Mouse (Mus musculus) telencephalon, adult 2 months (tissue): ENCODE measurements around the gene Ppp1r15b.

Source experiments
- DNase-seq: peaks from one replicate; pipeline ENCODE4 v3.0.0-alpha.2; 2011; ENCODE audit warnings: low read depth, low spot score

Gene Ppp1r15b

DNA sequence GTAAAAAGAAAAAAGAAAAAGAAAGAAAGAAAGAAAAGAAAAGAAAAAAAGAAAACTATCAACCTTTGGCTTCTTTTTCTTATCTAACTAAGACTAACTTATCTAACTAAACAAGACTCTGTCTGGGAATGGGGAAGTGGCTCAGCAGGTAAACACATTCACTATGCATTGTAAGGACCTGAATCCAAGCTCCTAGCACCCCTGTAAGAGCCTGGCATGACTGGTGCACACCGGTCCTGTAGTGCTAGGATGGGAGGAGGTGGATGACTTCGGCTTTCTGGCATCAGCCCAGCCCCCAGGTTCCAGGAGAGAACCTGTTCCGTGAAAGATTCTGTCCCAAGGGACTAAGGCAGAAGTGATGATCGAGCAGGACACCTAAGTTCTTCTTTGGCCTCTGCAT is 30.6 kb downstream of the Ppp1r15b start:
- DNase-seq: no peak

DNA sequence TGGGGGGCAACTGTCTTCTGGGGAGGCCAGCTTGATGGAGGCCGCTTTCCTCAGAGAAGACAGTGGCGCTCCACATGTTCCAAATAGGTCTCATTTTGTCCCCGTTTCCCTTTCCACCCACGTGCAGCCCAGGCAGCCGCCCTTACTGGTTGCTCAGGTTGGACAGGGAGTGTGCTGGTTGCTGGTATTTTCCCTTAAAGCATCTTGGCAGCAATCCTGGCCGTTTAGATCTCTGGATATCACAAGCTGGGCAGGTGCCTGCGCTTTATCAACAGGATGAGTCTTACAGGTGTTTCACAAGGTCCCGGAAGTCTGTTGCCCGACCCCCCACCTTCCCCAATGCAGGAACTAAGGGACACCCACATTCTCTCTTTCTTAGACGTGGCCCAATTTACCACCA is 31.1 kb downstream of the Ppp1r15b start:
- no peak for DNase-seq

DNA sequence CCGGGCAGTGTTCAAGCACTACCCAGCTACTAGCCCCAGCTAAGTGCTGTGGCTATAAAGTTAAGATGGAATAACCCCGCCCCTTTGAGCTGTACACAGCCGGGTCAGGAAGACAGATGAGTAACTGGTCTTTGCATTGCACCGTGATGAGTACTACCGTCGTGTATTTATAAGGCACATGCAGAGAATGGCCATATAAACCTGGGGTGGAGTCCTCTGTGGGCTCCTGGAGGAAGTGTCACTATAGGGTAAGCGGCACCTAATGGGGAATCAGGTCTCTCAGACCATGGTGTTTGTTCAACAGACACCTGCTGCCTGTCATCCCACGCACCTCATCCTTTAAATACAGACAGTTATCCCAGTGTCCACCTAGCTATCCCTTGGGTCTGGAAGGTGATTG is 32.0 kb downstream of the Ppp1r15b start:
- no peak for DNase-seq

DNA sequence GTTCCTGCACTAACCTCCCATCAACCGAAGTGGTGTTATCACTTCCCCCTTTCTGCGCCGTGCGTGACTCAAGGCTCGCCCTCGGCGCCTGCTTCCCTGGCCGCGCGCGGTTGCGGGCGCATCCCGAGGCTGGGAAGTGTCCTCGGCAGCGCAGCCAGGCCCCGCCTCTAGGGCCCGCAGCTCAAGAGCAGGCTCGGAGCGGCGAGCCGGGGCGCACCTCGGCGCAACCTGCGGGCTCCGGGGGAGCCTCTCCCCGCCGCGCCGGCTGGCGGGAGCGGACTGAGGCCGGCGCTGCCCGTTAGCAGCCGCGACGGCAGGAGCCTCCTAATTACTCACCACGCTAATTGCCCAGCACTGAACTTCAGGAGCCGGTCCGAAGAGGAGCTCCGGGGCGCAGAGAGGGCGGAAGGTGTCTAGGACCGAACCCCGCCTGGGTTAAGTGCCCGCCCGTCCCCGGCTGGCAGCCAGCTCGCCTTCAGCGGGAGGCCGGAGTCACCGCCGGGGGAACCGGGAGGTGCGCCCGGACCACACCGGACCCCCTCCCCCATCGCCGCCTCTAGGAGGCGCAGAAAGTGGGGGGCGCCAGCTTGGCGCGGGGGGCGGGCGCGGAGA is 33.0 kb downstream of the Ppp1r15b start, which contains the start of gene Plekha6:
Gene Plekha6 (plus strand): TSS at position 391 of the 612 bp plus-strand sequence.
- DNase-seq: no peak

DNA sequence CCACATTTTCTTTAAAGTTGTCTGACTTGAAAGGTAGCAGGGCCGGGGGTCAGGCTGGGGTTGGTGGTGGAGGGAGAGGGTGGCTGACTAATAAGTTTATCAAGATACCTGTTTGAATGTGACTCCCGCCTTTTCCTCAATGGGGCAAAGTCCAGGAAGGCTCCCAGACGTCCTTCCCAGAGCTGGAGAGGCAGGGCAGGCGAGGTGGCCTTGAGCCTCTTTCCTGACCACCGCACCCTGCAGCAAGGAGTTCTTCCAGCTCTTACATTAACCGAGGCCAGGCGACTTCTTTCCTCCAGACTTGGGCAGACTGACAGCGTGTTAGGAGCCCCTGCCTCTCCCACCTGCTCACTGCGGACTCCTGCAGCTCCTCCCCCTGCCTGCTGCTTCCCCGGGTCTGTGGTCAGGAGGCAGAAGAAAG is 33.7 kb downstream of the Ppp1r15b start:
- DNase-seq: no peak

DNA sequence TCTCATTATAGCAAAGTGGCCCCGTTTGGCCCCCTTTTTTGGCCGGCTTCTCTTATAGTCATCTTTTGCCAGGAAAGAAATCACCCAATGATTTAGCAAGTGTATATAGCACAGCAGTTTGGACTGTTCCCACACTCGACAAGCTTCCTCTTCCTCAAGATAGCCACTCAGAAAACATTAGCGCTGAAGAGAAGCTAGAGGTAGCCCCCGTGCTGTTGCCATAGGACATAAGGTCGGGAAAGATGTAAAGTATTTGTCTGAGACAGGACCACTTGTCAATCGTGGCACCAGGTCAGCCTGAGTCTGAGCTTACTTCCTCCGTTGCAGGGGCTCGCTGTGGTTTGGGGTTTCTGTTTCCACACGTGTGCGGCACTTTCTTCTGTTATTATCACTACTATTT is 34.2 kb downstream of the Ppp1r15b start:
- no peak for DNase-seq

DNA sequence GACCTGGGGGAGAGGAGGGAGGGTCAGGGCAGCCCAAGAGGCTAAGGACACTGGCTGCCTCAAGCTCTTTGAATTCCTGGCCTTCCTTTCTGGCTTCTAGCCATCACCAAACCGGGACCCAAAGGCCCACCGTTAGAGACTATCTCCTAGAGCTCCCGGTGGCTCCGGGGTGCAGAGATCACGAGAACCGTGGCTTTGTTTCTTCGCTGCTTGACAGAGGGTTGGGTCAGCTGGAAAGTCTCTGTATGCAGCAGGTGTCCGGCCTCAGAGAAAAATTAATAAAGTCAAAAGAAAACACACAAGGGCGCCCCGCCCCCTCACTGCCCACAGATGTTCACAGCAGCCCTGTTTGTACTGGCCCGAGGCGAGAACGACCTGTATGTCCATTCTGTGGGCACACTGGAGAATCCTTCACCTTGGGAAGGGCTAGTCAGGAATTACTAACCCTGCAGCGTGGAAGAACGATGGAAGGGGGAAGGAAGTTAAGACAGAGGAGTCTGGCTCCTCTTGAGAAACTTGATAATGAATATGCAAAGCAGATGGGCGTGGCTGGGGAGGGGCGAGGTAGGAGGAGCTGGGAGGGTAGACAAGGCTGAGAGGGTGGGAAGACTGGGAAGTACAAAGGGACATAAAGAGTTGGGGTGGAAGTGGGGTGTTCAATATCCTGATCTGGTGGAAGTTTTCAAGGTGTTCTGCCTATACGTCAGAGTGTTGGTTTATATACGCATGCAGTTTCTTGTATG is 37.5 kb downstream of the Ppp1r15b start:
- DNase-seq: no peak

DNA sequence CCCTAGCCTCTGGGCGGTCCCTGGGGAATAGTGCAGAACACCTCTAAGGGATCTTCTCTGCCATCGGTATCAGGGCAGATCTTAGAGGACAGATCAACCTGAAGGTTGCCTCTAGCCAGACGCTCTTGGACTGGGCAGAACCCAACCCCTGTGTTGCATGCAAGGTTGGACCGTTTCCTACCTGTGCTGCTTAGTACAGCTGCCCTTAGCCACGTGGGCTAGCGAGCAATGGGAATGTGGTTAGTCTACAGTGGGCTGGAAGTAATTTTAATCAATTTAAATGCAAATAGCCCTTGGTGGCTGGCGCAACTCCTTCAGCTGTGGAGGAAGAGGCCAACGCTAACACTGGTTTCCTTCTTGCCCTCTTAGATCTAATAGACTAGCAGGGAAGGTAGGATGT is 39.3 kb downstream of the Ppp1r15b start:
- no peak for DNase-seq

DNA sequence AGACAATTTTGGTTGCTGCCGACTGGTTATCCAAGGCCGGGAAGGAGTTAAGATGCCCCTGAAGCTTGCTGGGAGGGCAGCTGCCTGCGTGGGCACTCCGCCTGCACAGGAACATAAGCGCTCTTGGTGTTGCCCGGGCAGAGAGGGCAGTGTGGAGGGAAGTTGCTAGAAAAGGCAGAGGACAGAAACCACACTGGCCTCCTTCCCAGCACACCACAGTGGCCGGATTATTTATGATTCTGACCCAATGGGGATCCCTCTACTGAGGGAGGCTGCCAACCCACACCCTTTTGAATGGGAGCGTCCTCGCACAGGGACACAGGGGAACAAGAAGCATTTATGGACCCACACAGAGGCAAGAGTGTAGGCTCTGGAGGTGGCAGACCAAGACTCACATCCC is 40.4 kb downstream of the Ppp1r15b start:
- no peak for DNase-seq

DNA sequence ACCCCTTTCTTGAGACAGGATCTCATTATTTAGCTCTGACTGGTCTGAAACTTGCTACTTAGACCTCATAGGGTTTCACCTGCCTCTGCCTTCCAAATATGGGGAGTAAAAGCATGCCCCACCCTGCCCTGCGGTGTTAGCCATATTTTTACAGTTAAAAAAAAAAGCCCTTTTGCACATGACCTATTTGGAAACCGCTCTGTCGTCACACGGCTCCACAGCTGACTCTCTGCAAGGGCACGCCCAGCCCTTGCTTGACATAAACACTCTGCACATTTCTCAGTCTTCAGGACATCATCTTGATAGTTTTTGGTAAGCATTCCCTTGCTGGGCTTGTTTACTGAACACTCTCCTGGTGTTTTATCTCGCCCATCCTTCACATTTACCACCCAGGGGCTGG is 44.2 kb downstream of the Ppp1r15b start:
- no peak for DNase-seq

DNA sequence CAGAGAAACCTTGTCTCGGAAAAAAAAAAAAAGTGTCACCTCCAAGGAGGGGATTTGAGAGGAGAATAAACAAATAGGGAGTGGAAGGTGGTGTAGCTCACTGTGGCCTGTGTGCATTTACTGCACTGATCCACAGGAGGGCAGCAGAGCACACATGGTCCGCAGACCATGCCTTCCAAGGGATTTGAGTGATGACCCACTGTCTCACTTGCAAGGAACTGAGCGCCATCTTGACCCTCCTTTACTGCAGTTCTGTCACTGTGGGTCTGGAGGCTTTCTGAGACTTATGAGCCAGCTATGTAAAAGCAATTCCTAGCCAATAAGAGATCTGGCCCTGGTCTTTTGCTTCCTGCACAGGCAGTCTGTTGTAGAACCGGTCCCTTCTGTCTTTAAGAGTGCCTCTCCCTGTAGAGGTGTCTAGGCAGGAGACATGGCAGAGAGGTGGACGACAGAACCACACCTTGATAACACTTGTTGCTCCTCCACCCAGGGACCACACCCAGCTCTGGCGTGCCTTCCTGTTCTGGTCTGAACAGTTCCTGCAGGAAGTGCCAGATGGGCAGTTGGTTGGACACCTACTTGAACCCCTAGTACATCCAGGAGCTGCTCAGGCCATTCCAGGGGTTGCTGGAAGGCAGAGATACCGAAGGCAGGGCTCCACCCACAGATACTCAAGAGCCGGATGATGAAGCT is 46.7 kb downstream of the Ppp1r15b start:
- DNase-seq: no peak

DNA sequence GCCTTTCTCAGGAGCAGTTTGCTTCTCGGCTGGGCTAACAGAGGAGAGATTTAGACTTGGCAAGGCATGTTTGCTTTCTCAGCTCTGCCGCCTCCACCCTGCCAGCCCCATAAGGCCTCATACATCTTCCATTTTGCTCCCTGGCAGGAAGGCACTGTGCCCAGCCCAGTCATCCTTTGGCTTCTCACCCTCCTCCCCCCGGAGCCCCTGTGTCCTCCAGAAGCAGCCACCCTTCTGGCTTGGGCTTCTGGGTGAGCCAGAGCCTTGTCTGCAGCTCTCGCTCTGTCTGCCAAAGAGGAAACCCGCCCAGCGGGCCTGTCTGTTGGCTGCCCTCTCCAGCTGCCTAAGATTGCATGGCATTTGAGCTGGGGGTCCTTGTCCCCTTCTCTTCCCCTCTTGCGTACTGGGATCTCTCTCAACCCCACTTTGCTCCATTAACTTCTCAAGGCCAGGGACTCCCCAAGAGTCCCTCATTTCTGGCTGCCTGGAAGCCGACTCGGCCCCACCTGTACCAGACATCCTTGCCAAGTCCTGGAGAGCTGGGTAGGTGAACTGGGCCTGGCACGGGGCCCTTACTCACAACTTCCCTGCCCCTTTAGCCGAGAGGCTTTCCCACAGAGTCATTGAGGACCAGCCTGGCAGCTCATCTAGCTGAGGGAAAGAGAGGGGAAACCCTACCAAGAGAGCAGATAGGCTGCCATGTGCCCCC is 47.9 kb downstream of the Ppp1r15b start:
- DNase-seq: no peak

DNA sequence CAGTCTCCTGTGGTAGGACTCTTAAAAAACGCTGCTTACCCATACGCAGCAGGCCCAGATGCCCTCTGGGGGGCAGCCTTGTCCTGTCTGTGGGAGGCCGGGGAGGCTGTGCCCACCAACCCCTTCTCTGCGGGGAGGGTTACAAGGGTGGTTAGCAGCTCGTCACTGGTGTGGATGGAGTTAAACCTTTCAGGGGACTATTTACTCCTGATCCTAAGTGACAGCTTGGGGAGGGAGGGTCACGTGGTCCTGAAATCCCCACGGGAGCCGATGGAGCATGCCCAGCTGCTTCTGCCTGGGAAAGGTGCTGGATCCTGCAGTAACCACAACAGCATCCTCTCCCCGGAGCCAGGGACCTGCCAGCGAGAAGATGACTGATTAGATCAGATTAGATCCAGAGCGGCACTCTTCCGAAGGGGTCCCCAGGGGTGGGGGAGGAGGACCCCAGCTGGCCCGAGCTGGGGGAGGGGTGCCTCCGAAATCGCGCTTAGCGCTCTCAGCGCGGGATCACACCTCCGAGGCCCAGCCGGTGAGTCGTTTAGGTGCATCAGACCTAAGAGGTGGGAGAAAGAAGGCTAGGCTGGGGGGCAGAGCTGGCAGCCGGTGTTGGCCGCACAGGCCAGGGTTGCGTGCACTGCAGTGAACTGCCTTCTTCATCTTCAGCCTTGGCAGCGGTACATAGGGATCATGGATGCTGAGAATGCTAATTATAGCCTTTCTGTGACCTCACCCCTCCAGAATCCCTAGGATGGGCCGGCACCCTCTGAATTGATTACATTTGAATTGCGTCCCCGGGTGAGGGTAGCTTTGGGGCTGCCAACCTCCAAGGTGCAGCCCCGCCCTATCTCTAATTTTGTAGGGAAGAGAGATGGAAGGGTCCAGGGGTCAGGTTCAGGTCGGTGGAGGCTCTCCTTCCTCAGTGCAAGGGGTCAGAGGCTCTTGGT is 50.4 kb downstream of the Ppp1r15b start:
- peak; percentile 87 for DNase-seq

DNA sequence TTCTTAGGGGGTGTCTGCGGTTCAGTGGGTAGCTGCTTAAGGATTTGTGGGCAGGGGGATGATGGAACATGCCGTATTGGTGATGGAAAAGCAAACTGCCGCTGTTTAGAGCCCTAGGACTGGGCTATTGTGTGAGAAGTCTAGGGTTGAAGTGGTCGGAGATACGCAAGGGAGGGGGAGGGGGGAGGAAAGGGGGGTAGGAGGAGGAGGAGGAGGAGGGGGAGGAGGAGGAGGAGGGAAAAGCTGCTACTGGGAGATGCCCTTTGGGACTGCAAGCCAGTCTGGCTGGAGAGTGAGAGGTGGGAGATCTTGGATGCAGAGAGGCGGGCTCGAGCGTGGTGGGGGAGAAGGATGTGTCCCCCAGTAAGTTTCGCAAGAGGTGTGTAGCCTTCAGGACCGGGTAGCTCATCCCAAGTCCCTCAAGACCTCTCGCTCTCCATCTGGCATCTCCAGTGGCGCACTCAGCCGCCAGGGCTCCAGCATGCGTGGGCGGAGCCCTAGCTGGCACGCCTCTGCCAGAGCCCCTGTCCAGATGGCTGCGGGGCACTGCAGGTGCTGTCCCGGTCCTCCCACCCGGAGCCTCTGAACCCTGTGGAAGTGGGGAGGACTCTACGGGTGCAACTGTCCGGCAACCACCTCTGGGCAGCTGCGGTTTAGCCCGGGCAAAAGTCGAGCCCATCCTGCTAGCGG is 51.2 kb downstream of the Ppp1r15b start:
- no peak for DNase-seq

DNA sequence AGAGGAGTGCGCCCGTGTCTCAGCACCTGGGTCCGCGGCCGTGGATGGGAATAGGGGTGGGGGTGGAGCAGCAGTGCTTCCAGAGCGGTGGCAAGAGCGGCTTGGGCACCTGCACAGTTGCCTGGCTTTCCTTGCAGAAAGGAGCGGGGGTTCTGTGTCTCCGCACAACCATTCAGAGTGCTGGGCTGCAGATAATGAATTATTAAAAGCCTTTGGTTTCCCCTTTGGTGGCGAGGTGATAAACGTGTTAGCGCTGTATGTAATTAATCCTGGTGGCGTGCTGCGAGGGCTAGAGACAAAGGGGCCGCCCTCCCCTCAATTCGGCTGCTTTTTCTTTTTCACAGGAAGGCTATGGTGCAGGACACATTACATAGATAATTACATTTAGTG is 51.8 kb downstream of the Ppp1r15b start:
- DNase-seq: no peak

DNA sequence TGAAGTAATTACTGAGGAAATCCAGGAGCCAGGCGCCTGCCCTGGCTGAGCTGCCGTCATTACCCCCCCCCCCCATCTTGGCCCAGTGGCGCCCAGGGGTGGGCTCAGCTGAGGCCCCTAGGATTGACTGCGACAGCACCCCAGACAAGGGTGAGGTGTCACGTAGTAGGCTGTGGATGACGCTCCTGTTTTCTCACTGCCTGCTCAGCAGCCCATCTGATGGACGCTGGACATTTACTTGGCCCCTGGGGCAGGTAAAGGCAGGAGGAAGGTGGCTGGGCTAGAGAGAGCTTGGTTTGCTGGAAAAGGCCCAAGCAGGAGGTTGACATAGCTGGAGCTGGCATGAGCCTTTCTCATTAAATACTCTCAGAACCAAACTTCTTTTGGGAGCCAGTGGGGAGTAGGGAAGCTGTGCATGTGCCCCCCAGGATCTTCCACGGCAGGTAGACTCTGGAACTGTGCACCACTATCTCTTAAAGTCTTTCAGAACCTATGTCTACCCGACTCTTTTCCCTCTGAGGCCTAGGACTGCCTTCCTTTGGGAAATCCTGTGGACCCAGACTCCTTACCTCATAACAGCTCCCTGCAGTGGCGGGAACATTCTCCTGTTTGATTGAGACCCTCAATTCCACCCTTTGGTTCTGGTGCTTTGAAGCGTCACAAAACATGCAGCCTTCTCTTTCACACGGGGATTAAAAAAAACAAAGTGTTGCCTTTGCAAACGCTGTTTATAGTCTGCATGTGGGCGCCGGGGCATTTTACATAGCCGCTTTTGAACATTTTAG is 52.4 kb downstream of the Ppp1r15b start:
- DNase-seq: no peak

DNA sequence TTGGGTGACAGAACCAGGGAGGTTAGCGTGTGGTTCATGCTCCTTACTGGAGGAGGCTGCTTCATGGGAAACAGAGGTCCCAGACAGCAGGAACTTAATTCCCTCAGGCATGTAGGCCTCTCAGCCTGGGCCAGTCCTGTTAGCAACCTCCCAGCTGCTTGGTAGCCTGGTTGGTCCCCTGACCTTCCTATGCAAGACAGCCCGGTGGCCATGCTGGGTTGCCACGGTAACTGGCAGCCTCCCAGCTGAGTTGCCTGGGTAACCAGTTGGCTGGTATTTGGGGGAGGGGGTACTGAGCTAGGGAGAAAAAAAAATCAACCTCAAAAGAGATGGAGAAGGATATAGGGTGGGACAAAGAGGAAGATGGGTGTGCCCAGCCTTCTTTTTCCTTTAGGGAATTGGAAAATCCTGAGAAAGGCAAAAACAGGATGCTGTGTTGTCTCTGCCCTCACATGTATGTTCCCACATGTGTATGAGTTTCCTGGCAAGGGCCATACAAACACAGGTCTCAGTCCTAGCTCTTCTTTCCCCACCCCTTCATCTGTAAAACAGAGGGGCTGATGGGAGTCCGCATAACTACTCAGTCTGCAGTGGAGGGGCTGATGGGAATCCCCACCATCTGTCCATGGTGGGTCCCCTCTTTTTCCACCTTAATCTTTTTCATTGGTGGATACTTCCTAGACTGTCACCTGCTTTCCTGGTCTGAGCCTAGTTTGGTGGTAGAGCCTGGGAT is 57.2 kb downstream of the Ppp1r15b start:
- no peak for DNase-seq

DNA sequence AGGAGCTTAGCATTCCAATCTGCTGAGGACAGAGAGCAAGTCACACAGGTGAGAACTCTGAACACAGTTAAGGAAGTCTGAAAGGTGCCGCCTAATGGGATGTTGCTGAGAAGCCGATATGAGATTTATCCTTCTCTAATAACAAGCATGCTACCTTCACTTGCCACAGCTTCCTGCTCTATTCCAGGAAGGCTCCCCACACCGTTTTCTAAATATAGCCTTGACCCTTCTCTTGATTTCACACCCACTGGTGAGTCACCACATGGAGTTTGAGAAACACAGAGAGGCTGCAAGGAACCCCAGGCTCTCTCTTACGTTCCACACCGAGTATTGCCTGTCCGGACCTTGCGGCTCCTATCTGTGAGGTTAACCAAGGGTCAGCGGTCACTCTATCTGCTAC is 57.8 kb downstream of the Ppp1r15b start:
- DNase-seq: no peak
